Mouse (Mus musculus) midbrain, postnatal 0 days (tissue): ENCODE measurements around the gene Gm20388. TPM values are rescaled to one million over a fixed set of nuclear protein-coding genes. Genes with fewer than 3 reads are reported as not detected.

Experiments used
- ATAC-seq: fragments of 200-750 bp; cut with Nextera tagmentation; 2 replicates; pipeline ENCODE4 v1.8.0; 2017; ENCODE audit warnings: moderate number of reproducible peaks, mild to moderate bottlenecking, moderate TSS enrichment, moderate library complexity; ENCODE audit not compliant: low FRiP score
- DNase-seq: peaks from one replicate; pipeline ENCODE4 v3.0.0-alpha.2; 2015; ENCODE audit warnings: low spot score
- H3K27ac ChIP-seq: fragments of 300-500 bp; sonication (generic); 2 replicates; pipeline ENCODE4 v1.5.1; 2014; ENCODE audit warnings: low read depth, mild to moderate bottlenecking, low read length, mixed read lengths
- H3K27me3 ChIP-seq: fragments of 300-500 bp; sonication (generic); 2 replicates; pipeline ENCODE4 v1.6.1; 2014; ENCODE audit warnings: low read length, control low read depth, mixed read lengths; ENCODE audit not compliant: insufficient read depth
- H3K36me3 ChIP-seq: fragments of 300-500 bp; sonication (generic); 2 replicates; pipeline ENCODE4 v1.6.1; 2014; ENCODE audit warnings: low read length, control low read depth, mixed read lengths; ENCODE audit not compliant: insufficient read depth
- H3K4me1 ChIP-seq: fragments of 300-500 bp; sonication (generic); 2 replicates; pipeline ENCODE4 v1.6.1; 2014; ENCODE audit warnings: mild to moderate bottlenecking, control low read depth, antibody characterized with exemption, low read length, mixed read lengths; ENCODE audit not compliant: insufficient read depth
- H3K4me2 ChIP-seq: fragments of 300-500 bp; sonication (generic); 2 replicates; pipeline ENCODE4 v1.6.1; 2014; ENCODE audit warnings: low read depth, mild to moderate bottlenecking, low read length, mixed read lengths; ENCODE audit not compliant: poor library complexity, severe bottlenecking
- H3K4me3 ChIP-seq: fragments of 300-500 bp; sonication (generic); 2 replicates; pipeline ENCODE4 v1.5.1; 2014; ENCODE audit warnings: low read depth, mild to moderate bottlenecking, low read length, moderate library complexity
- H3K9ac ChIP-seq: fragments of 300-500 bp; sonication (generic); replicated peaks from 2 replicates; pipeline ENCODE4 v1.6.1; 2014; ENCODE audit warnings: mild to moderate bottlenecking, low read length, moderate library complexity, mixed read lengths; ENCODE audit not compliant: poor library complexity, severe bottlenecking
- H3K9me3 ChIP-seq: fragments of 300-500 bp; sonication (generic); 2 replicates; pipeline ENCODE4 v1.6.1; 2016; ENCODE audit warnings: low read length, control low read depth
- CTCF ChIP-seq: IDR thresholded peaks from 2 replicates; pipeline ENCODE4 v1.5.1; 2016; ENCODE audit warnings: antibody characterized with exemption, mild to moderate bottlenecking
- WGBS: fragments of 180-500 bp; shearing (Covaris S2); extraction: QIAGEN DNeasy Blood & Tissue Kit; methylation state at CpG from one replicate; pipeline ENCODE4 v1.1.7; 2014; 5-methylcytosine and 5-hydroxymethylcytosine counted together
- polyA plus RNA-seq: library from polyadenylated mRNA; unstranded; fragments of >200 nt; fragmentation: Nextera tagmentation; extraction: Ambion mirVana; gene quantifications from 2 replicates; pipeline ENCODE4 v1.2.1, GENCODE M21; 2015
- total RNA-seq: library from RNA; depleted of rRNA; stranded (reverse); fragments of >200 nt; gene quantifications from 2 replicates; pipeline ENCODE4 v1.2.3, GENCODE M21; 2014

The Gm20388 gene
- total and polyA plus RNA-seq, 2 experiments from 2014 or later = 74.2 TPM; not detected in 1

- Histone ChIP-seq H3K27me3 (no peaks in the 10 kb centered on the region), H3K4me2 (no peak overlapping the region), H3K4me1 (peaks cover 17% of the 10 kb centered on the region), H3K9me3 (no peaks in the 10 kb centered on the region), H3K36me3 (no peaks in the 10 kb centered on the region), H3K4me3 (no peak overlapping the region), H3K9ac (no peak overlapping the region), H3K27ac (no peak overlapping the region)
- TF ChIP-seq CTCF = no peak
- 82% methylated on average over 3 of the region's 3 CpGs for WGBS
- ATAC-seq (no peak), DNase-seq (no peak)
These were observed 3012.3 kb downstream of the Gm20388 start for GRCm38 (mm10) chr8:122922945-122923344.

- Histone ChIP-seq H3K36me3 (no peaks in the 10 kb centered on the region), H3K4me1 (peaks cover 12% of the 10 kb centered on the region), H3K9ac (0 out of 2 replicates have a peak overlapping the region, but pooled peaks have one; percentile 19), H3K27me3 (no peaks in the 10 kb centered on the region), H3K4me2 (no peak overlapping the region), H3K4me3 (no peak overlapping the region), H3K9me3 (no peaks in the 10 kb centered on the region), H3K27ac (0 out of 2 replicates have a peak overlapping the region, but pooled peaks have one; percentile 18)
- ATAC-seq (no peak), DNase-seq (no peak)
- WGBS = 55% methylated on average over 7 of the region's 7 CpGs
- TF ChIP-seq CTCF = no peak
These were observed 3012.9 kb downstream of the Gm20388 start for GRCm38 (mm10) chr8:122923431-122924090.

GRCm38 (mm10) chr8:122924091-122924490, 3013.4 kb downstream of the Gm20388 start:
- Histone ChIP-seq H3K27me3 (no peaks in the 10 kb centered on the region), H3K9ac (0 out of 2 replicates have a peak overlapping the region, but pooled peaks have one; percentile 19), H3K27ac (no peak overlapping the region), H3K4me1 (peaks cover 12% of the 10 kb centered on the region), H3K9me3 (no peaks in the 10 kb centered on the region), H3K4me2 (no peak overlapping the region), H3K36me3 (no peaks in the 10 kb centered on the region), H3K4me3 (no peak overlapping the region)
- WGBS = 79% methylated on average over 6 of the region's 6 CpGs
- DNase-seq (no peak), ATAC-seq (no peak)
- TF ChIP-seq CTCF = no peak

- 91% methylated on average over 8 of the region's 8 CpGs for WGBS
- no peaks in the 10 kb centered on the region for H3K27me3 ChIP-seq
- no peak overlapping the region for H3K4me3 ChIP-seq
- no peaks in the 10 kb centered on the region for H3K36me3 ChIP-seq
- H3K9me3 ChIP-seq = no peaks in the 10 kb centered on the region
- no peak overlapping the region for H3K4me2 ChIP-seq
- DNase-seq (no peak), ATAC-seq (no peak)
- no peak for TF ChIP-seq CTCF
- peaks cover 11% of the 10 kb centered on the region for H3K4me1 ChIP-seq
- no peak overlapping the region for H3K27ac ChIP-seq
- H3K9ac ChIP-seq = no peak overlapping the region
These were observed 3015.5 kb downstream of the Gm20388 start for GRCm38 (mm10) chr8:122925939-122926722.

- no peak for ATAC-seq
- 82% methylated on average over 7 of the region's 7 CpGs for WGBS
- H3K4me1 ChIP-seq = peaks cover 6% of the 10 kb centered on the region; the same call in 1 of the 2 replicates
- DNase-seq = no peak
- H3K36me3 ChIP-seq = no peaks in the 10 kb centered on the region
- no peaks in the 10 kb centered on the region for H3K9me3 ChIP-seq
- H3K4me2 ChIP-seq = no peak overlapping the region
- no peak overlapping the region for H3K9ac ChIP-seq
- peak; percentile 38 for TF ChIP-seq CTCF
- no peak overlapping the region for H3K27ac ChIP-seq
- H3K4me3 ChIP-seq = no peak overlapping the region
- no peaks in the 10 kb centered on the region for H3K27me3 ChIP-seq
These were observed 3016.1 kb downstream of the Gm20388 start for GRCm38 (mm10) chr8:122926782-122927181.

GRCm38 (mm10) chr8:122927841-122928240, 3017.2 kb downstream of the Gm20388 start:
- DNase-seq (no peak), ATAC-seq (no peak)
- Histone ChIP-seq H3K36me3 (no peaks in the 10 kb centered on the region), H3K27me3 (no peaks in the 10 kb centered on the region), H3K9ac (no peak overlapping the region), H3K4me1 (peaks cover 6% of the 10 kb centered on the region; the same call in 1 of the 2 replicates), H3K9me3 (no peaks in the 10 kb centered on the region), H3K27ac (no peak overlapping the region), H3K4me3 (no peak overlapping the region), H3K4me2 (no peak overlapping the region)
- no peak for TF ChIP-seq CTCF
- WGBS = 86% methylated on average over 3 of the region's 3 CpGs
